Mouse (Mus musculus) cerebellum, postnatal 10 days (tissue): ENCODE measurements at regions not wholly inside any gene's neighbourhood (a gene's known extent, or its start where the extent isn't known, plus 50 kb on each side); places are given as distances from the start of the nearest gene placed in this dataset.

Source experiments
- DNase-seq, 2 experiments: peaks; one replicate each; pipeline ENCODE4 v3.0.0; 2021; ENCODE audit warnings: mixed read lengths in 2 of 2

DNA sequence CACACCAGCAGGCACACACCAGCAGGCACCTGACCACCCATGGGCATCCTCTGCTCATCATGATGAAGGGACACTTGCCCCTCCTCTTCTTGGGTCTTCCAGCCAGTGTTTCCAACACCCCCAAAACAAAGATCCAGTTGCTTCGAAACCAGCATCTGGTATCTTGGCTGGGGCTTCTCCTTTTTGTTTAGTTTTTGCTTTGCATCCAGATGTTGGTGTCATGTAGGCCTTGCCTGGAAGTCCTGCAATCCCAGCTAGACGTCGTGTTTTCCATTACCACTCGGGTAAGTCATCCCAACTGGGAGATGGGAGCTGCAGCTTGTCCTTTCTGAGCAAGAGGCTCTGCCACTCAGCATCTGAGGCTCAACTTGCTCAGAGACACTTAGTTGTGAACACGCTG is 70.6 kb upstream of the Tspan2 start:
- no peak for DNase-seq

DNA sequence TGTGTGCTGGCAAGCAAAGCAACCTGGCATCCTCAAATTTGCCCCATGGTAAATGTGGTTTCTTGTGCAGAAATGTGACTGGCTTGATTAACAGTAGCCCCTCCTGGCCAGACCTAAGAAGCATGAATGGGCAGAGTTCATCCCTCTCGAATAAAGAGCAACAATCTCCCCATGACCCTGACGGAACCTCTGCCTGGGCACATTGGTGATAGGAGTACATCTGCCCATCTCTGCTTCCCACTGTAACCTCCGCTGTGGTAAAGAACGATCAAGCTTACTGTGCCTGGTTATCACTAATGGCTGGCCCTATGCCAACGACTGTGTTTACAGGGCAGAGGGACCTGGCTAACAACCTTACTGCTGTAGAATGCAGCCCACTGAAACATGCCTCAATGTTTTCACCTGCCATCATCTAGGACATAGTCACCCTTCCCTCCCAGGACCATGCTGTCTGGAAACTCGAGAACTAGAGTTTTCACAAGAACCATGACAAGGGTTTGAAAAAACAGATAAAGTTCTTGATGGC is 69.6 kb upstream of the Tspan2 start:
- DNase-seq = peak; percentile 49 to 58

DNA sequence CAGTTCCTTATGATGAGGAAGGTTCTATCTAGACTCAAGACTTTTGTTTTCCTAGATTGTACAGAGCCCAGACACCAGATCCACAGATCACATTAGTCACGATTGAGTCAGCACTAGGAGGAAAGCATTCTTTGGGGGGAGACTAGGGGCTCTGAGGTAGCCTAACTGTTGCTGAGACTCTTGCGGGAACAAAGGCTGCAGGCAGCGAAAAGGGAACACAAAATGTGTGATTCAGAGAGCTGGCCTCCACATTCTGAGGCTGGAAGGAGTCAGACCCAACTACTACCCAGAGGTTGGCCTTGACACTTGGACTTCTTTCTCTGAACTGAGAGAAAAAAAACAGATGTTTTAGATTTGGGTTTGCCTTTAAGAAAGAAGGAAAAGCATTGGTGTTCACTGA is 66.5 kb upstream of the Tspan2 start:
- no peak for DNase-seq

DNA sequence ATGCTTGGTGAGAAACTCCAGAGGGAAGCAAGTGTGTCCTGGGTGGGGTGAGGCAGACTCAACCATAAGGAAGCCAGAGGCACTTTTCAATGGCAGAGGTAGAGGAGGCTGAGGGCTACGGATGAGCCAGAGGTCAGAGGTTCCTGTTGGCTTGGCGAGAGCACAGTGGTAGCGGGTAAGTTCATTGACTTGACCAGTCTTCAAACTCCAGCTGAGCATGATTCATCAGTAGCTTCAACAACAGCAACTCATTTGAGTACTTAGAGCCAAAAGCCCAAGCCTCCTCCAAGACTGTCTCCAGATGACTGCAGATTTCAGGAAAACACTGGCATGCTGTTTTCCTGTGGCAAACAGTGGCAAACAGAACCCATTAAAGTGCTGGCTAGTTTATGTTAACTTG is 65.8 kb upstream of the Tspan2 start:
- DNase-seq = no peak

DNA sequence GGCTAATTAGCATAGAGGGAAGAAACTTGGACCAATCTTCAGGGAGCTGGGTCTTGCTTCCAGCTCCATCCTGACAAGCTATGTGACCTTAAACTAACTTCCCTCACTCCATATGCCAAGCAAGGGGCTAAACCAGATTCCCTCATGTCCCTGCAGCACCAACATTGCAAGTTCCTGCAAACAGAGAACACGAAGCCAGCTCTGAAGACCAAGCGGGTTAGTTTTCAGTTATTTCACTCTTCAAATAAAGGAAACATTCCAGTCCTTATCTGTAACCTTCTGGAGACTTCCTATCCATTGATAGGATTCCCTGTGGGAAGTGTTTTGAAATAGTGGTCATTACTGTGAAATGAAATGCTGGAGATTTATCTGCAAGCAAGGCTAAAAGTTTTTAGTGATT is 64.4 kb upstream of the Tspan2 start:
- no peak for DNase-seq

DNA sequence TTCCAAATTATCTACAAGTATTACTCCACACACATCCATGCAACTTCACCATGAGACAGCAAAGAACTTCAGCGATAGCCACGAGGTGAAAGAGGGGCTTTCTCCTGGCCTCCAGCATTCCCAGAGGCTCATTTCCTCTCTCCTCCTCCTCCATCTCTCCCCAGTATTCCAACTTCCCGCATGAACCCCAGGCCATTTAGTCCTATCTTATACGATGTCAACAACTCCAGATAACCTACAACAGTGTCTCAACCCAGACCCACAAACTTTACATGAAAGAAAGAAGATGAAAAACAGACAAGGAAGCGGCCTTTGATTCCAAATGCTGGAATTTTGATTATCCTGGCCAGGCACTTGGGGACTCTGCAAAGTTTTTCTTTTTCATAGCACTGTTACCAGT is 63.8 kb upstream of the Tspan2 start:
- DNase-seq = no peak

DNA sequence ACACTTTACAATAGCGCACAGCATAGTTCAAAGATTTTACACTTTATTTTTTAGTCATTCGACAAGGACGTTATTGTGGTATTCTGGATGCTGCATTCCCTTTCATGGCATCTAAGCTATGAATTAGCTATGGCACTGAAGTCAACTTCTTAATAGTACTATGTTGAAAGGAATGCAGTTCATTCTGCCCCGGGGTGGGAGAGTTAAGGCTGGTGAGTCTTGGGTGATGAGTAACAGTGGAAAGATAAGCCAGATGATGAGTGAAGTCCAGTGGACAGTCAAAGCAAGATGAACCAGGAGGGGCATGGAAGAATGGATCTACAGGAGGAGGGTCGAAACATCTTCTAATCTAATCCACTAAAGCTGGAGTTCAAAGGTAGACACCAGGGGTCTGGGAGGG is 63.4 kb upstream of the Tspan2 start:
- no peak for DNase-seq

DNA sequence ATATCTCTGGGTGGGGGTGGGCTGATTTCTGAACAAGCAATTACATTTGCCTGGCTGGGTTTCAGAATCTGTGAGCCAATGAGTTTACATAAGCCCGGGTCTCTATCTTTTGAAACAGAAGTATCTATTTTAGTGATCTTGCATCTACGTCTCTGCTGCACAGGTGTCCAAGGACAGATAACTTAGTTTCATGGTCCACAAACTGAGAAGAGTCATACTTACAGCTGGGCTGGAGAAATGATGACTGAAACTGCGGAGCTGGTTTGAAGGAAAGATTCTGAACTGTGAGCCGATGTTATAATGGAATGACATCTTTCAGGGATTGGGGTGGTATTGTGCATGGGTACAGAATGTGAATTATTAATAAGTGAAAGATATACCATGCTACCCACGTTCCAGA is 60.8 kb upstream of the Tspan2 start:
- DNase-seq = no peak

DNA sequence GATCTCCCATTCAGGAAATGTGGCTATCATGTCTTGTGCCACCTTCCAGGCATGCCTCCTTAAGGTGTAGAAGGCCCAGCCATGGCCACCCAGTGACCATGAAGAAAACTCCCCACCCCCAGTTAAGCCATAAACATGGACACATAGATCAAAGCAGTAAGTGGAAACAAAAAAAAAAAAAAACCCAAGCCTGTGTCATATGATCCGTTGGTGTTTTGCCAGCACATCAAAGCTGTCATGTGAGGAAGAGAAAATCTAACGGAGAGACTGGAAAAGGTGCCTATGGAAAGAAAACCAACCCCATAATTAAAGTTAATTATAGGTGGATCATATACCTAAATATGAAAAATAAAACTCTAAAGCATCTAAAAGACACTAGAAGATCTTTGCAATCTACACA is 60.3 kb upstream of the Tspan2 start:
- DNase-seq = peak; percentile 15 to 26

DNA sequence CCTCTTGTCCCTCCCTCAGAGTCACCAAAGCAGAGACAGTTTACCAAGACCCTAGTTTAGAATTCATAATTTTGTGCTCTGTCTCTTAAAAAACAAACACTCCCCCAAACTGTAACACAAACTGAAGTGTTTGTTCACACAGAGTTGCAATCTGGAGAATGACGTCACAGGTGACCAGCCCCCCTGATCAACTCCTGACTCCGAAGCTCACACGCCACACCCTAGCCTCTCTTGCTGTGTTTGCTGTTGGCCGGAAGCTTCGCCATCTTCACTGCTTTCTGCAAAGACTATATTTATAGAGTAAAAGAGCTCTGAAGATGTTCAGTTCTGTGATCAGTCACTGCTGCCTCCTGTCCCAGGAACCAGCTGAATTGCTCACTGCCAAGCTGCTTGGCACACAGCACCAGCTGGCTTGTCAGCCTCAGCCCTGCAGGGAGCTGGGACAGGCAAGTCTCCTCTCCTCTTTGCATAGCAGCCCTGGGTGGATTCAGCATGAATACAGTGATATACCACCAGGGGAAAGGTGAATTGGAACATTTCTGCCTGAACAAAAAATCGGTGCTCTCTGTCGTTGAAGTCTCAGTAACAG is 57.3 kb upstream of the Tspan2 start:
- peak; percentile 87 to 93 for DNase-seq

DNA sequence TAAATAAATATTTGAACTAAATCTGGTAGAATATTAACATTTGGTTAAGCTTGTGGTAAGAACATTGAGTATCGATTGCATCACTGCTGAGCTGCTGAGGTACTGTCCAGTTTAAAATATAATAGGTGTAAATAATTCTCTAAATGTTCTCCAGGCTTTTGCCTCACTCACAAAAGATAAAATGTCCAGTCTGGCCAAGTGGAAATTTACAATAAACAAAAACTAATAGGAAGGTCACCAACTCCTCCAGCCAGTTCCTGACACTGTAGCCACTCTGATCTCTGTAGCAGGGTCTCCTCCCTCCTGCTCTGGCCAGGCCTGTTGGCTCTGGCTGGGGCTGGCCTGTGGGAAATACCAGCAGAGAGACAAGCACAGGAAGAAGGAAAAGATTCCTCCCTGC is 55.8 kb upstream of the Tspan2 start:
- DNase-seq = no peak

DNA sequence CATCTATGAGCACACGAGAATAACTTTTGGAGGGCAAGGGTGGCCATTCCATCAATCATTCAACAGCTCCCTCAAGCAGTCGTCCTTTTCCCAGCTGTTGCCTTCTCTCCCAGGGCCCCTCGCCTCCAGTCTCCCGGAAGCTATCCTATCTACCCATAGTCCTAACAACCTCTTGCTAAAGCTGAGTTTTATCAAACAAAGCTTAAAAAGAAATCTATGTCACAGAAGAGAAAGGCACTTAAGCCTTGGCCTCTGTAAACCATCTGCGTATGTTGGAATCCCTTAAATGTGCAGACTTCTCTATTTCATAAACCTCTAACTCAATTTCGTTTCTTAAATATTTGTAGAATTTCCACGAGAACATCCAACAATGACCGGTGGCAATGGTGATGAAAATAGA is 51.9 kb upstream of the Tspan2 start:
- no peak for DNase-seq

DNA sequence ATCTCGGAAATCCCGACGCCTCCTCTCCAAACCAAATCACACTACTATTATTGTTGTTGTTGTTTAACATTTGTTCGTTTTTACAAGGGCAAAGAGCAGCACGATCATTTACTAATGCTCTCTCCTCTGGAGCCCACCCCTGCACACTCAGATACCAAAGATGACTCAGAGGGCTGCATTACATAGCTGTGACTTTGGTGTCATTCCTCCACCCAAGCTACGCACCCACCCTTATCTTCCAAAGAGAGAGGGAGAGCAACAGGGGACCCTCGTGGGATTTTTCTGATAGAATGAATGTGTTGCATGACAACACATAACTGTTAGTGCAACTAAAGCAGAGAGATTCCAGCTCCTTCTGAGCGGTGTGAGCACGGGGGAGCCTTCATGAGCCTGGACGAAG is 50.8 kb upstream of the Tspan2 start:
- no peak for DNase-seq
